Mouse (Mus musculus): Measurements from ENCODE around the gene Ap1m1.

Ap1m1 gene

GRCm38 (mm10) chr8:72259862-72260261, 20.0 kb downstream of the Ap1m1 start:
- no peak for DNase-seq (ENCODE audit: low spot score)

- DNase-seq (ENCODE audit: low spot score) = no peak
Measured at GRCm38 (mm10) chr8:72260585-72260984, 20.8 kb downstream of the Ap1m1 start.

- no peak for DNase-seq (ENCODE audit: low spot score)
Measured at GRCm38 (mm10) chr8:72261019-72261418, 21.2 kb downstream of the Ap1m1 start.

GRCm38 (mm10) chr8:72261431-72261830, 21.6 kb downstream of the Ap1m1 start:
- DNase-seq (ENCODE audit: low spot score) = no peak

GRCm38 (mm10) chr8:72261872-72262271, 22.1 kb downstream of the Ap1m1 start:
- DNase-seq (ENCODE audit: low spot score) = no peak

GRCm38 (mm10) chr8:72262756-72263155, 22.9 kb downstream of the Ap1m1 start:
- DNase-seq (ENCODE audit: low spot score) = no peak

GRCm38 (mm10) chr8:72263451-72263850, 23.6 kb downstream of the Ap1m1 start:
- no peak for DNase-seq (ENCODE audit: low spot score)

GRCm38 (mm10) chr8:72265342-72265741, 25.5 kb downstream of the Ap1m1 start:
- no peak for DNase-seq (ENCODE audit: low spot score)

- DNase-seq (ENCODE audit: low spot score) = no peak
Measured at GRCm38 (mm10) chr8:72266671-72267070, 26.9 kb downstream of the Ap1m1 start.

- DNase-seq (ENCODE audit: low spot score) = no peak
Measured at GRCm38 (mm10) chr8:72267106-72267505, 27.3 kb downstream of the Ap1m1 start.

- no peak for DNase-seq (ENCODE audit: low spot score)
Measured at GRCm38 (mm10) chr8:72268356-72268755, 28.5 kb downstream of the Ap1m1 start.

GRCm38 (mm10) chr8:72270606-72271005, 30.8 kb downstream of the Ap1m1 start:
- DNase-seq (ENCODE audit: low spot score) = no peak

GRCm38 (mm10) chr8:72271051-72271660, 31.3 kb downstream of the Ap1m1 start:
- DNase-seq (ENCODE audit: low spot score) = no peak

- no peak for DNase-seq (ENCODE audit: low spot score)
Measured at GRCm38 (mm10) chr8:72271691-72272090, 31.9 kb downstream of the Ap1m1 start.

GRCm38 (mm10) chr8:72272361-72272760, 32.5 kb downstream of the Ap1m1 start:
- DNase-seq (ENCODE audit: low spot score) = peak; percentile 32

- no peak for DNase-seq (ENCODE audit: low spot score)
Measured at GRCm38 (mm10) chr8:72273111-72273770, 33.4 kb downstream of the Ap1m1 start.

- no peak for DNase-seq (ENCODE audit: low spot score)
Measured at GRCm38 (mm10) chr8:72273807-72274206, 34.0 kb downstream of the Ap1m1 start.

- DNase-seq (ENCODE audit: low spot score) = no peak
Measured at GRCm38 (mm10) chr8:72277244-72277643, 37.4 kb downstream of the Ap1m1 start.

- no peak for DNase-seq (ENCODE audit: low spot score)
Measured at GRCm38 (mm10) chr8:72279151-72279550, 39.3 kb downstream of the Ap1m1 start.

- no peak for DNase-seq (ENCODE audit: low spot score)
Measured at GRCm38 (mm10) chr8:72281634-72282033, 41.8 kb downstream of the Ap1m1 start.

GRCm38 (mm10) chr8:72285285-72285684, 45.5 kb downstream of the Ap1m1 start:
- no peak for DNase-seq (ENCODE audit: low spot score)

- no peak for DNase-seq (ENCODE audit: low spot score)
Measured at GRCm38 (mm10) chr8:72289051-72289450, 49.2 kb downstream of the Ap1m1 start.

GRCm38 (mm10) chr8:72291104-72291503, 51.3 kb downstream of the Ap1m1 start:
- no peak for DNase-seq (ENCODE audit: low spot score)

- DNase-seq (ENCODE audit: low spot score) = no peak
Measured at GRCm38 (mm10) chr8:72293309-72293708, 53.5 kb downstream of the Ap1m1 start.
